Mouse (Mus musculus) forebrain, postnatal 0 days (tissue): ENCODE results near the gene Cyp2d26. TPM values are rescaled to one million over a fixed set of nuclear protein-coding genes. Genes with fewer than 3 reads are reported as not detected.
A peak's percentile ranks its signal among the peaks of the same experiment; 100 is the strongest.

ENCODE experiments used
- ATAC-seq: fragments of 200-750 bp; cut with Nextera tagmentation; 2 replicates; pipeline ENCODE4 v1.8.0; 2017; ENCODE audit warnings: mild to moderate bottlenecking, moderate library complexity
- DNase-seq: peaks from one replicate; pipeline ENCODE4 v3.0.0-alpha.2; 2015
- H3K27ac ChIP-seq: fragments of 300-500 bp; sonication (generic); 2 replicates; pipeline ENCODE4 v1.5.1; 2014; ENCODE audit warnings: low read depth, mild to moderate bottlenecking, antibody characterized with exemption, low read length, moderate library complexity, mixed read lengths
- H3K27me3 ChIP-seq: fragments of 300-500 bp; sonication (generic); 2 replicates; pipeline ENCODE4 v1.6.1; 2014; ENCODE audit warnings: mild to moderate bottlenecking, low read length, mixed read lengths; ENCODE audit not compliant: insufficient read depth
- H3K36me3 ChIP-seq: fragments of 300-500 bp; sonication (generic); 2 replicates; pipeline ENCODE4 v1.6.1; 2014; ENCODE audit warnings: mild to moderate bottlenecking, moderate library complexity; ENCODE audit not compliant: insufficient read depth
- H3K4me1 ChIP-seq: fragments of 300-500 bp; sonication (generic); 2 replicates; pipeline ENCODE4 v1.6.1; 2014; ENCODE audit warnings: antibody characterized with exemption; ENCODE audit not compliant: insufficient read depth
- H3K4me2 ChIP-seq: fragments of 300-500 bp; sonication (generic); 2 replicates; pipeline ENCODE4 v1.6.1; 2014; ENCODE audit warnings: low read depth, mild to moderate bottlenecking, moderate library complexity
- H3K4me3 ChIP-seq: fragments of 300-500 bp; sonication (generic); 2 replicates; pipeline ENCODE4 v1.5.1; 2014; ENCODE audit warnings: low read depth, low read length, mixed read lengths
- H3K9ac ChIP-seq: fragments of 300-500 bp; sonication (generic); 2 replicates; pipeline ENCODE4 v1.6.1; 2014; ENCODE audit warnings: mild to moderate bottlenecking
- H3K9me3 ChIP-seq: fragments of 300-500 bp; sonication (generic); 2 replicates; pipeline ENCODE4 v1.6.1; 2016; ENCODE audit warnings: low read length
- CTCF ChIP-seq: sonication (generic); IDR thresholded peaks from 2 replicates; pipeline ENCODE4 v1.5.1; 2016; ENCODE audit warnings: antibody characterized with exemption, control low read depth, low read depth
- WGBS: fragments of 180-500 bp; shearing (Covaris S2); extraction: QIAGEN DNeasy Blood & Tissue Kit; methylation state at CpG from one replicate; pipeline ENCODE4 v1.1.7; 2014; 5-methylcytosine and 5-hydroxymethylcytosine counted together
- polyA plus RNA-seq: library from polyadenylated mRNA; unstranded; fragments of >200 nt; fragmentation: Nextera tagmentation; extraction: Ambion mirVana; gene quantifications from 2 replicates; pipeline ENCODE4 v1.2.1, GENCODE M21; 2015
- total RNA-seq: library from RNA; depleted of rRNA; stranded (reverse); fragments of >200 nt; gene quantifications from 2 replicates; pipeline ENCODE4 v1.2.3, GENCODE M21; 2014

Cyp2d26 gene
- total and polyA plus RNA-seq, 2 experiments from 2014 or later, result not detected

- Histone ChIP-seq H3K4me3 (no peak overlapping the region), H3K9ac (no peak overlapping the region), H3K27ac (no peak overlapping the region), H3K4me2 (no peak overlapping the region), H3K4me1 (peaks cover 2% of the 10 kb centered on the region), H3K36me3 (peaks cover 15% of the 10 kb centered on the region; the same call in 1 of the 2 replicates), H3K27me3 (no peaks in the 10 kb centered on the region), H3K9me3 (no peaks in the 10 kb centered on the region)
- TF ChIP-seq CTCF, result peak; percentile 84
- DNase-seq (peak; percentile 63), ATAC-seq (peak; percentile 51; the same call in 1 of the 2 replicates)
- 63% methylated on average over 4 of the region's 4 CpGs for WGBS
Observed at GRCm38 (mm10) chr15:82814806-82815205, 20.7 kb upstream of the Cyp2d26 start.

- 83% methylated on average over 7 of the region's 7 CpGs for WGBS
- Histone ChIP-seq H3K4me3 (no peak overlapping the region), H3K9me3 (no peaks in the 10 kb centered on the region), H3K4me2 (no peak overlapping the region), H3K27me3 (no peaks in the 10 kb centered on the region), H3K27ac (no peak overlapping the region), H3K9ac (no peak overlapping the region), H3K36me3 (peaks cover 15% of the 10 kb centered on the region; the same call in 1 of the 2 replicates), H3K4me1 (peaks cover 6% of the 10 kb centered on the region)
- no peak for ATAC-seq
- TF ChIP-seq CTCF, result no peak
- no peak for DNase-seq
Observed at GRCm38 (mm10) chr15:82814321-82814720, 20.2 kb upstream of the Cyp2d26 start.

- H3K4me1 ChIP-seq, result peaks cover 6% of the 10 kb centered on the region
- H3K9ac ChIP-seq, result no peak overlapping the region
- no peaks in the 10 kb centered on the region for H3K27me3 ChIP-seq
- H3K27ac ChIP-seq, result no peak overlapping the region
- no peak overlapping the region for H3K4me3 ChIP-seq
- peaks cover 15% of the 10 kb centered on the region; the same call in 1 of the 2 replicates for H3K36me3 ChIP-seq
- no peaks in the 10 kb centered on the region for H3K9me3 ChIP-seq
- ATAC-seq, result no peak
- H3K4me2 ChIP-seq, result no peak overlapping the region
- no peak for TF ChIP-seq CTCF
- no peak for DNase-seq
- WGBS, result 91% methylated on average over 1 of the region's 1 CpGs
Observed at GRCm38 (mm10) chr15:82810556-82810955, 16.5 kb upstream of the Cyp2d26 start.

- TF ChIP-seq CTCF, result no peak
- DNase-seq (peak; percentile 49), ATAC-seq (peak; percentile 40; the same call in 1 of the 2 replicates)
- Histone ChIP-seq H3K9ac (no peak overlapping the region), H3K27ac (no peak overlapping the region; the same call in 1 of the 2 replicates), H3K36me3 (peaks cover 12% of the 10 kb centered on the region; the same call in 1 of the 2 replicates), H3K4me1 (peaks cover 6% of the 10 kb centered on the region), H3K4me2 (no peak overlapping the region), H3K9me3 (no peaks in the 10 kb centered on the region), H3K27me3 (no peaks in the 10 kb centered on the region), H3K4me3 (no peak overlapping the region)
- 63% methylated on average over 6 of the region's 6 CpGs for WGBS
Observed at GRCm38 (mm10) chr15:82809511-82809910, 15.4 kb upstream of the Cyp2d26 start.

- Histone ChIP-seq H3K4me3 (no peak overlapping the region), H3K9me3 (no peaks in the 10 kb centered on the region), H3K4me1 (peaks cover 6% of the 10 kb centered on the region), H3K27ac (no peak overlapping the region), H3K36me3 (peaks cover 7% of the 10 kb centered on the region; the same call in 1 of the 2 replicates), H3K9ac (no peak overlapping the region), H3K4me2 (no peak overlapping the region), H3K27me3 (no peaks in the 10 kb centered on the region)
- no peak for ATAC-seq
- no peak for TF ChIP-seq CTCF
- WGBS, result 77% methylated on average over 5 of the region's 5 CpGs
- DNase-seq, result no peak
Observed at GRCm38 (mm10) chr15:82806969-82807763, 13.1 kb upstream of the Cyp2d26 start.

- no peak overlapping the region for H3K4me2 ChIP-seq
- WGBS, result 58% methylated on average over 5 of the region's 5 CpGs
- H3K4me1 ChIP-seq, result peaks cover 6% of the 10 kb centered on the region
- H3K27ac ChIP-seq, result no peak overlapping the region
- H3K4me3 ChIP-seq, result no peak overlapping the region
- no peaks in the 10 kb centered on the region for H3K27me3 ChIP-seq
- peak; percentile 91 for DNase-seq
- H3K9ac ChIP-seq, result no peak overlapping the region
- ATAC-seq, result peak; percentile 50; the same call in 1 of the 2 replicates
- no peaks in the 10 kb centered on the region for H3K9me3 ChIP-seq
- H3K36me3 ChIP-seq, result no peaks in the 10 kb centered on the region
- TF ChIP-seq CTCF, result peak; percentile 95
Observed at GRCm38 (mm10) chr15:82804708-82805639, 10.9 kb upstream of the Cyp2d26 start.
